Mouse (Mus musculus): Measurements from ENCODE around the gene Gm3238. TPM values are rescaled to one million over a fixed set of nuclear protein-coding genes. Genes with fewer than 3 reads are reported as not detected.
"Not testable (repeated sequence)": the region's sequence is repeated elsewhere in the genome, so short reads cannot be mapped to it uniquely, and the experiment has no call there.

Gm3238 gene
- polyA plus RNA-seq, 1 experiment from 2014 or later, result not detected

DNA sequence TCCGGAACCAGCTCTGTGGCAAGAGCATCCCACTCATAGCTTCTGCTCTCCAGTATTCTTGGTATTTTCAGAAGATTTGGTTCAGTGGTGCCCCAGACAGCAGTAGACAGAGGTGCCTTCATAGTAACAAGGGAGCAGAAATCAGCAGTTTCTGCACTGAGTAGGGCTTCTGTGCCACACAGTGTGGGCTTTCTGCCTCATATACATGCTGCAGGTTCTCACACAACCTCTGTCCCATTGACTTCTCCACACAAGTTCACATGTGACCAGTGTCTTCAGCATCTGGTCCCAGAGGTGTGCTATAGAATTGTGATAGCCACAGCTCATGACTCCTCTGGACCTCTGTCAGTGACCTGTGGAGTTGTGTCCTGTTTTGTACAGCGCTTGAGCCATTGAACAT is 17.5 kb upstream of the Gm3238 start:
- Histone ChIP-seq H3K36me3 (no peaks in the 10 kb centered on the region), H3K27me3 (no peaks in the 10 kb centered on the region), H3K4me1 (replicated peaks) (no peaks in the 10 kb centered on the region), H3K4me2 (no peak overlapping the region), H3K4me3 (replicated peaks) (no peak overlapping the region), H3K9me3 (no peaks in the 10 kb centered on the region), H3K9ac (replicated peaks) (no peak overlapping the region), H3K27ac (no peak overlapping the region)
- ATAC-seq (ENCODE audit: insufficient number of reproducible peaks, insufficient read depth, low FRiP score, low TSS enrichment, low read depth), result no peak
- WGBS, result 72% methylated on average over 2 of the region's 2 CpGs

DNA sequence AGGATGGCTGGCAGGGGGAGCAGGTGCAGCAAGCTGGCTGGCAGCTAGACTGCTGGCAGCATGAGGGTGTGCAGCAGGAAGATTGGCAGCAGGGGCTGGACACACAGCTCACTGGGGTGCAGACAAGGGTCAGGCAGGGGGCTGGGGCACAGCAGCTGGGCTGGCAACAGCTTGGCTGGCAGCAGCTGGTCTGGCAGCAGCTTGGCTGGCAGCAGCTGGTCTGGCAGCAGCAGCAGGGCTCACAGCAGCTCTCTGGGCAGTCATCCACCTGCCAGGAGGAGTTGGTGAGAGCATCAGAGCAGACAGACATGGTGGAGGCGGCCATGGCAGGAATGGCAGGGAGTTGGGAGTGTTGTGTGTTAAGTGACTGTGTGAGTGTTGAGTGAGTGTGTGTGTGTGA is 16.8 kb upstream of the Gm3238 start, which contains the start of gene Gm7137:
Gm7137 (minus strand) TSS at position 325 of the 400 bp plus-strand sequence.
- not testable (repeated sequence) for ATAC-seq (ENCODE audit: insufficient number of reproducible peaks, insufficient read depth, low FRiP score, low TSS enrichment, low read depth)

DNA sequence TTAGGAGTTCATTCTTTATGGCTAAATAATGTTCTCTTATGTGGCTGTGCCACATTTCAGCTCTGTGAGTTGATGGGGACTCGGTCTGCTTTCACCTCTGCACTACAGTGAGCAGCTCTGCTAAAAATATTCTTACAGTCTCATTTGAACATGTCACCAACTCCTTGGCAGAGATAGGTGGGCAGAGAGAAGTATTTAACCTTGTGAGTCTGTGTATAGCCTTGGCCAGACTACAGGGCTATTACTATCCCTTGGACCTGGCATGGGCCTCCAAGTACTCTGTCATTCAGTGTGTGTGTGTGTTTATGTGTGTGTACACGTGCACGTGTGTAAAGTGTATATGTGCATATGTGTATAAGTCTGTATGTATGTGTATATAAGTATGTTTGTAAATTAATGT is 12.3 kb upstream of the Gm3238 start:
- H3K4me2 ChIP-seq; H3K27me3 ChIP-seq; H3K9me3 ChIP-seq; H3K9ac ChIP-seq (replicated peaks); ATAC-seq (ENCODE audit: insufficient number of reproducible peaks, insufficient read depth, low FRiP score, low TSS enrichment, low read depth); H3K36me3 ChIP-seq; H3K4me1 ChIP-seq (replicated peaks); H3K27ac ChIP-seq; H3K4me3 ChIP-seq (replicated peaks): not testable (repeated sequence)
- WGBS, result 84% methylated on average over 3 of the region's 3 CpGs

More for the DNA sequence above, 16.8 kb upstream of the Gm3238 start, which contains the start of gene Gm7137:
- not testable (repeated sequence) for H3K36me3 ChIP-seq; H3K9me3 ChIP-seq; H3K4me3 ChIP-seq (replicated peaks); H3K27ac ChIP-seq; H3K9ac ChIP-seq (replicated peaks); H3K4me1 ChIP-seq (replicated peaks); H3K4me2 ChIP-seq; H3K27me3 ChIP-seq
- 42% methylated on average over 1 of the region's 1 CpGs for WGBS

DNA sequence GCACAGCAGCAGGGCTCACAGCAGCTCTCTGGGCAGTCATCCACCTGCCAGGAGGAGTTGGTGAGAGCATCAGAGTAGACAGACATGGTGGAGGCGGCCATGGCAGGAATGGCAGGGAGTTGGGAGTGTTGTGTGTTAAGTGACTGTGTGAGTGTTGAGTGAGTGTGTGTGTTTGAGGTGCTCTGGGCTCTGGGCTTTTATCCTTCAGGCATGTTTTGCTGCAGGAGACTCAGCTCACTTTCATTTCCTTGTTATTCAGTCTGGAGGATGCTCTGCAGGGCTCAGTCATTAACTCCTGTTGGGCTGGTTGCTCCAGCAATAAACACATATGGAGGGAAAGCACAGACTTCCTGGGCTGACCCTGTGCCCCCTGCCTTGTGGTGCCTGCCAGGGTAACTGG is 11.3 kb upstream of the Gm3238 start, which contains the start of gene Gm3250:
Gm3250 (minus strand) TSS at position 101 of the 400 bp plus-strand sequence.
- H3K27me3 ChIP-seq; H3K27ac ChIP-seq; H3K4me1 ChIP-seq (replicated peaks); H3K4me3 ChIP-seq (replicated peaks); H3K9me3 ChIP-seq; H3K4me2 ChIP-seq; H3K36me3 ChIP-seq; ATAC-seq (ENCODE audit: insufficient number of reproducible peaks, insufficient read depth, low FRiP score, low TSS enrichment, low read depth); H3K9ac ChIP-seq (replicated peaks): not testable (repeated sequence)
- WGBS, result 40% methylated on average over 1 of the region's 1 CpGs

DNA sequence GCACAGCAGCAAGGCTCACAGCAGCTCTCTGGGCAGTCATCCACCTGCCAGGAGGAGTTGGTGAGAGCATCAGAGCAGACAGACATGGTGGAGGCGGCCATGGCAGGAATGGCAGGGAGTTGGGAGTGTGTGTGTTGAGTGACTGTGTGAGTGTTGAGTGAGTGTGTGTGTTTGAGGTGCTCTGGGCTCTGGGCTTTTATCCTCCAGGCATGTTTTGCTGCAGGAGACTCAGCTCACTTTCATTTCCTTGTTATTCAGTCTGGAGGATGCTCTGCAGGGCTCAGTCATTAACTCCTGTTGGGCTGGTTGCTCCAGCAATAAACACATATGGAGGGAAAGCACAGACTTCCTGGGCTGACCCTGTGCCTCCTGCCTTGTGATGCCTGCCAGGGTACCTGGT is 5.7 kb upstream of the Gm3238 start, which contains the start of gene Gm7138:
Gm7138 (minus strand) TSS at position 101 of the 400 bp plus-strand sequence.
- not testable (repeated sequence) for H3K4me3 ChIP-seq (replicated peaks); ATAC-seq (ENCODE audit: insufficient number of reproducible peaks, insufficient read depth, low FRiP score, low TSS enrichment, low read depth); H3K4me2 ChIP-seq; H3K36me3 ChIP-seq; H3K4me1 ChIP-seq (replicated peaks); H3K27ac ChIP-seq; H3K9ac ChIP-seq (replicated peaks); H3K27me3 ChIP-seq; H3K9me3 ChIP-seq
- WGBS, result 64% methylated on average over 1 of the region's 1 CpGs

DNA sequence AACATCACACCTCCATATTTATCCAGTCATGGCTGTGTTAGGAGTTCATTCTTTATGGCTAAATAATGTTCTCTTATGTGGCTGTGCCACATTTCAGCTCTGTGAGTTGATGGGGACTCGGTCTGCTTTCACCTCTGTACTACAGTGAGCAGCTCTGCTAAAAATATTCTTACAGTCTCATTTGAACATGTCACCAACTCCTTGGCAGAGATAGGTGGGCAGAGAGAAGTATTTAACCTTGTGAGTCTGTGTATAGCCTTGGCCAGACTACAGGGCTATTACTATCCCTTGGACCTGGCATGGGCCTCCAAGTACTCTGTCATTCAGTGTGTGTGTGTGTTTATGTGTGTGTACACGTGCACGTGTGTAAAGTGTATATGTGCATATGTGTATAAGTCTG is 1.0 kb upstream of the Gm3238 start:
- not testable (repeated sequence) for H3K4me2 ChIP-seq; ATAC-seq (ENCODE audit: insufficient number of reproducible peaks, insufficient read depth, low FRiP score, low TSS enrichment, low read depth); H3K27ac ChIP-seq; H3K36me3 ChIP-seq; H3K27me3 ChIP-seq; H3K4me1 ChIP-seq (replicated peaks); H3K9me3 ChIP-seq; H3K9ac ChIP-seq (replicated peaks); H3K4me3 ChIP-seq (replicated peaks)
- WGBS, result 95% methylated on average over 3 of the region's 3 CpGs

DNA sequence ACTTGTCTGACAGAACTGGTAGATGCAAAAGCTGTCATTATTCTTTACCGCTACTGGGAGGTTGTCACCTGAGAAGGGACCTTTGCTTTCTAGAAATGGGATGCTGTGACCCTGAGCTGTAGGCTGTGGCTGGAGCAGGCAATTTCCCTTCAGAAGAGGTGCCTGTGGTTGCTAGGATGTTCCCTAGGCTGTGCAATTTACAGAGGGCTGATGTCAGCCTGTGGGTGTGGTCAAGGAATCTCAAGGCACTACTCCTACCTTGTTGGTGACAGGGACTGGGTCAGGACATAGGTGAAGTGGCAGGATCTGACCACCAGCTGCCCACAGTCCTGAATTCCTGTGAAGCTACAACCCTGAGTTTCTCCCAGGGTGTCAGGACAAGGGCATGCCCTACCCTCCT is 1.4 kb downstream of the Gm3238 start:
- Histone ChIP-seq H3K27ac (no peak overlapping the region), H3K27me3 (no peaks in the 10 kb centered on the region), H3K9me3 (no peaks in the 10 kb centered on the region), H3K4me2 (no peak overlapping the region), H3K4me1 (replicated peaks) (no peaks in the 10 kb centered on the region), H3K9ac (replicated peaks) (no peak overlapping the region), H3K4me3 (replicated peaks) (no peak overlapping the region), H3K36me3 (no peaks in the 10 kb centered on the region)
- WGBS, result 71% methylated on average over 1 of the region's 1 CpGs
- no peak for ATAC-seq (ENCODE audit: insufficient number of reproducible peaks, insufficient read depth, low FRiP score, low TSS enrichment, low read depth)

DNA sequence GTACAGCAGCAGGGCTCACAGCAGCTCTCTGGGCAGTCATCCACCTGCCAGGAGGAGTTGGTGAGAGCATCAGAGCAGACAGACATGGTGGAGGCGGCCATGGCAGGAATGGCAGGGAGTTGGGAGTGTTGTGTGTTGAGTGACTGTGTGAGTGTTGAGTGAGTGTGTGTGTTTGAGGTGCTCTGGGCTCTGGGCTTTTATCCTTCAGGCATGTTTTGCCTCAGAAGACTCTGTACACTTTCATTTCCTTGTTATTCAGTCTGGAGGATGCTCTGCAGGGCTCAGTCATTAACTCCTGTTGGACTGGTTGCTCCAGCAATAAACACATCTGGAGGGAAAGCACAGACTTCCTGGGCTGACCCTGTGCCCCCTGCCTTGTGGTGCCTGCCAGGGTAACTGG is 11.5 kb downstream of the Gm3238 start, which contains the start of gene Gm3233:
Gm3233 (minus strand) TSS at position 101 of the 400 bp plus-strand sequence.
- 40% methylated on average over 1 of the region's 1 CpGs for WGBS

DNA sequence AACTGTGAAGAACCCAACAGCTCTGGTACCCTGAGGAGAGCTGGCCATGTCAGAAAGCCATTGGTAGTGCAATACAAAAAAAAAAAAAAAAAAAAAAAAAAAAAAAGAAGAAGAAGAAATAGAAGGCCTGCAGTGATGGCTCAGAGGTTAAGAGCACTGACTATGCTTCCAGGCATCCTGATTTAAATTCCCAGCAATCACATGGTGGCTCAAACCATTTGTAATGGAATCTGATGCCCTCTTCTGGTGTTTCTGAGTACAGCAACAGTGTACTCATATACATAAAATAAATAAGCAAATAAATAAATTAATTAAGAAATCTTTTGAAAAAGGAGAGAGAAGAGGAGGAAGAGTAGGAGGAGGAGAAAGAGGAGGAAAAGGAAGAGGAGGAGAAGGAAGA is 17.7 kb downstream of the Gm3238 start:
- no peaks in the 10 kb centered on the region for H3K27me3 ChIP-seq
- H3K4me3 ChIP-seq (replicated peaks), result no peak overlapping the region
- no peak for ATAC-seq (ENCODE audit: insufficient number of reproducible peaks, insufficient read depth, low FRiP score, low TSS enrichment, low read depth)
- H3K4me2 ChIP-seq, result no peak overlapping the region
- 0 out of 2 replicates have a peak, but pooled peaks cover 4% of the 10 kb centered on the region for H3K9me3 ChIP-seq
- no peak overlapping the region for H3K27ac ChIP-seq
- H3K4me1 ChIP-seq (replicated peaks), result peaks cover 15% of the 10 kb centered on the region
- H3K9ac ChIP-seq (replicated peaks), result no peak overlapping the region
- H3K36me3 ChIP-seq, result no peaks in the 10 kb centered on the region

More for the DNA sequence above, 11.5 kb downstream of the Gm3238 start, which contains the start of gene Gm3233:
- H3K9me3 ChIP-seq; H3K36me3 ChIP-seq; ATAC-seq (ENCODE audit: insufficient number of reproducible peaks, insufficient read depth, low FRiP score, low TSS enrichment, low read depth); H3K4me2 ChIP-seq; H3K9ac ChIP-seq (replicated peaks); H3K4me3 ChIP-seq (replicated peaks); H3K27ac ChIP-seq; H3K4me1 ChIP-seq (replicated peaks); H3K27me3 ChIP-seq: not testable (repeated sequence)

DNA sequence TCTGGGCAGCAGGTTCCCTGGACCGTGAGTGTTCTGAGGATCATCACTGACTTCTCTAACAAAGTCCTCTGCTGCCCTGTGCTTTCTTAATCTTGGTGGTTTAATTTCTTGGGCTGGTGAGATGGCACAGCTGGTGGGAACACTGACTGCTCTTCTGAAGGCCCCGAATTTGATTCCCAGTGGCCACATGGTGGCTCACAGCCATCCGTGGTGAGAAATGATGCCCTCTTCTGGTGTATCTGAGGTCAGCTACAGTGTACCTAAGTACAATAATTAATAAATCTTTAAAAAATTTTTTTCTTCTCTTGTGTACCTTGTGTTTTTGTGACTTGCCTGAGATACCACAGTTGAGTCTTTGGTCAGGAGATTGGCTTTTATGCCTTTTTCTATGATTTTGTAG is 18.8 kb downstream of the Gm3238 start:
- not testable (repeated sequence) for H3K9ac ChIP-seq (replicated peaks); H3K4me3 ChIP-seq (replicated peaks); H3K9me3 ChIP-seq; ATAC-seq (ENCODE audit: insufficient number of reproducible peaks, insufficient read depth, low FRiP score, low TSS enrichment, low read depth); H3K27me3 ChIP-seq; H3K36me3 ChIP-seq; H3K27ac ChIP-seq; H3K4me2 ChIP-seq
- peaks cover 15% of the 10 kb centered on the region for H3K4me1 ChIP-seq (replicated peaks)
- 68% methylated on average over 3 of the region's 3 CpGs for WGBS

DNA sequence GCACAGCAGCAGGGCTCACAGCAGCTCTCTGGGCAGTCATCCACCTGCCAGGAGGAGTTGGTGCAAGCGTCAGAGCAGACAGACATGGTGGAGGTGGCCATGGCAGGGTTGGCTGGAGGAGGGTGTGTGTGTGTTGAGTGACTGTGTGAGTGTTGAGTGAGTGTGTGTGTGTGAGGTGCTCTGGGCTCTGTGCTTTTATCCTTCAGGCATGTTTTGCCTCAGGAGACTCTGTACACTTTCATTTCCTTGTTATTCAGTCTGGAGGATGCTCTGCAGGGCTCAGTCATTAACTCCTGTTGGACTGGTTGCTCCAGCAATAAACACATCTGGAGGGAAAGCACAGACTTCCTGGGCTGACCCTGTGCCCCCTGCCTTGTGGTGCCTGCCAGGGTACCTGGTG is 19.9 kb downstream of the Gm3238 start, which contains the start of gene Gm9736:
Gm9736 (minus strand) TSS at position 101 of the 400 bp plus-strand sequence.
- not testable (repeated sequence) for H3K27ac ChIP-seq; H3K27me3 ChIP-seq; H3K36me3 ChIP-seq; H3K4me2 ChIP-seq; ATAC-seq (ENCODE audit: insufficient number of reproducible peaks, insufficient read depth, low FRiP score, low TSS enrichment, low read depth); H3K9ac ChIP-seq (replicated peaks); H3K9me3 ChIP-seq; H3K4me3 ChIP-seq (replicated peaks)
- WGBS, result 38% methylated on average over 1 of the region's 1 CpGs
- peaks cover 15% of the 10 kb centered on the region for H3K4me1 ChIP-seq (replicated peaks)

DNA sequence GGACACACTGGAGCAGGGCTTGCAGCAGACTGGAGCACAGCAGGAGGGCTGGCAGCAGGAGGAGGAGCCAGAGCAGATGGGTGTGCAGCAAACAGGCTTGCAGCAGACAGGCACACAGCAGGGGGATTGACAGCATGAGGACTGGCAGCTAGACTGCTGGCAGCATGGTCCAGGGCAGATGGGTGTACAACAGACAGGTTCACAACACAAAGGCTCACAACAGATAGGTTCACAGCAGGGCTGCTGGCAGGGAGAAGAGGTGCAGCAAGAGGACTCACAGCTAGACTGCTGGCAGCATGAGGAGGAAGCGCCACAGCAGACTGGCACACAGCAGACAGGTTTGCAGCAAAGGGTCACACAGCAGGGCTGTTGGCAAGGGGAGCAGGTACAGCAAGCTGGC is 20.4 kb downstream of the Gm3238 start:
- peaks cover 15% of the 10 kb centered on the region for H3K4me1 ChIP-seq (replicated peaks)
- not testable (repeated sequence) for H3K4me2 ChIP-seq; H3K9me3 ChIP-seq; H3K27ac ChIP-seq; H3K27me3 ChIP-seq; H3K36me3 ChIP-seq; ATAC-seq (ENCODE audit: insufficient number of reproducible peaks, insufficient read depth, low FRiP score, low TSS enrichment, low read depth); H3K9ac ChIP-seq (replicated peaks); H3K4me3 ChIP-seq (replicated peaks)
- 72% methylated on average over 1 of the region's 1 CpGs for WGBS

All from limb, embryonic 12.5 days (tissue).